Mouse (Mus musculus) hindbrain, postnatal 0 days (tissue): ENCODE results near the gene Cyld. TPM values are rescaled to one million over a fixed set of nuclear protein-coding genes. Genes with fewer than 3 reads are reported as not detected.

Experiments used
- ATAC-seq: fragments of 200-750 bp; cut with Nextera tagmentation; 2 replicates; pipeline ENCODE4 v1.8.0; 2017; ENCODE audit warnings: mild to moderate bottlenecking, moderate TSS enrichment, moderate library complexity
- DNase-seq: peaks from one replicate; pipeline ENCODE4 v3.0.0-alpha.2; 2015; ENCODE audit warnings: low spot score
- H3K27ac ChIP-seq: fragments of 300-500 bp; sonication (generic); 2 replicates; pipeline ENCODE4 v1.5.1; 2014; ENCODE audit warnings: mild to moderate bottlenecking
- H3K27me3 ChIP-seq: fragments of 300-500 bp; sonication (generic); 2 replicates; pipeline ENCODE4 v1.6.1; 2014; ENCODE audit warnings: low read length, mixed read lengths; ENCODE audit not compliant: insufficient read depth
- H3K36me3 ChIP-seq: fragments of 300-500 bp; sonication (generic); 2 replicates; pipeline ENCODE4 v1.6.1; 2014; ENCODE audit warnings: low read length, mixed read lengths; ENCODE audit not compliant: insufficient read depth
- H3K4me1 ChIP-seq: fragments of 300-500 bp; sonication (generic); 2 replicates; pipeline ENCODE4 v1.6.1; 2014; ENCODE audit warnings: antibody characterized with exemption, low read length, mixed read lengths; ENCODE audit not compliant: insufficient read depth
- H3K4me2 ChIP-seq: fragments of 300-500 bp; sonication (generic); 2 replicates; pipeline ENCODE4 v1.6.1; 2014; ENCODE audit warnings: low read depth, mild to moderate bottlenecking, low read length, moderate library complexity, mixed read lengths
- H3K4me3 ChIP-seq: fragments of 300-500 bp; sonication (generic); 2 replicates; pipeline ENCODE4 v1.5.1; 2014; ENCODE audit warnings: low read length
- H3K9ac ChIP-seq: fragments of 300-500 bp; sonication (generic); replicated peaks from 2 replicates; pipeline ENCODE4 v1.6.1; 2014; ENCODE audit warnings: mild to moderate bottlenecking, low read length, moderate library complexity, mixed read lengths
- H3K9me3 ChIP-seq: fragments of 300-500 bp; sonication (generic); 2 replicates; pipeline ENCODE4 v1.6.1; 2016; ENCODE audit warnings: low read length, mixed read lengths
- CTCF ChIP-seq: IDR thresholded peaks from 2 replicates; pipeline ENCODE4 v1.5.1; 2016; ENCODE audit warnings: antibody characterized with exemption, control low read depth, low read depth
- WGBS: fragments of 180-500 bp; shearing (Covaris S2); extraction: QIAGEN DNeasy Blood & Tissue Kit; methylation state at CpG from one replicate; pipeline ENCODE4 v1.1.7; 2014; 5-methylcytosine and 5-hydroxymethylcytosine counted together
- polyA plus RNA-seq: library from polyadenylated mRNA; unstranded; fragments of >200 nt; fragmentation: Nextera tagmentation; extraction: Ambion mirVana; gene quantifications from 2 replicates; pipeline ENCODE4 v1.2.1, GENCODE M21; 2015
- total RNA-seq: library from RNA; depleted of rRNA; stranded (reverse); fragments of >200 nt; gene quantifications from 2 replicates; pipeline ENCODE4 v1.2.3, GENCODE M21; 2014

The Cyld gene
- total and polyA plus RNA-seq, 2 experiments from 2014 or later = 11.0 to 13.1 TPM

DNA sequence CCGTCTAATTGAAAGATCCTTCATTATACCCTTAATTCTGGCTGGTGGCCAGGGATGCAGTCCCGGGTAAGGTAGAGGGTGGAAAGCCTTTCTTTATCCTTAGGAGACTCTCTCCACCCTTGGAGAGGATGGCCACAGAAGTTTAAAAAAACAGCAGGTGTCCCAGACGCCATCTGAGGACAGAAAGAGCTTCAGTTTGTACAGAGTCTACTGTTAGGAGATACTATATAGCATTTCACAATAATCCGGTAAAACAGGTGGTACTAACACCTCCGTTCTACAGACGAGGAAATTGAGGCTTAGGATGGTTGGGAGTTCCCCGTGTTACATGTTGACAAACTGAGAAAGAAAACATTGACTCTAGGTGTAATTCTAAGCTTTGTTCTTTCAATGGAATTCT lies 600 bp upstream of the Cyld start:
- DNase-seq (peak; percentile 5), ATAC-seq (peak; percentile 14; the same call in 1 of the 2 replicates)
- 15% methylated on average over 7 of the region's 7 CpGs for WGBS
- Histone ChIP-seq H3K4me2 (peak overlapping the region; percentile 70), H3K36me3 (no peaks in the 10 kb centered on the region), H3K4me1 (no peaks in the 10 kb centered on the region), H3K27ac (no peak overlapping the region), H3K27me3 (no peaks in the 10 kb centered on the region; the same call in 1 of the 2 replicates), H3K9ac (no peak overlapping the region), H3K9me3 (no peaks in the 10 kb centered on the region), H3K4me3 (peak overlapping the region; percentile 83)
- TF ChIP-seq CTCF = no peak

- WGBS = 13% methylated on average over 4 of the region's 4 CpGs
- no peaks in the 10 kb centered on the region for H3K27me3 ChIP-seq
- peak overlapping the region; percentile 83 for H3K27ac ChIP-seq
- peak overlapping the region; percentile 84 for H3K9ac ChIP-seq
- H3K4me3 ChIP-seq = peak overlapping the region; percentile 83
- no peaks in the 10 kb centered on the region for H3K9me3 ChIP-seq
- no peak for TF ChIP-seq CTCF
- peak overlapping the region; percentile 70 for H3K4me2 ChIP-seq
- no peaks in the 10 kb centered on the region for H3K36me3 ChIP-seq
- ATAC-seq (no peak), DNase-seq (no peak)
- no peaks in the 10 kb centered on the region for H3K4me1 ChIP-seq
Measured at GRCm38 (mm10) chr8:88697642-88698031, 809 bp downstream of the Cyld start.

GRCm38 (mm10) chr8:88698048-88698447 lies 1.2 kb downstream of the Cyld start:
- Histone ChIP-seq H3K9me3 (no peaks in the 10 kb centered on the region), H3K36me3 (no peaks in the 10 kb centered on the region), H3K4me2 (peak overlapping the region; percentile 70), H3K9ac (no peak overlapping the region), H3K4me3 (peak overlapping the region; percentile 83), H3K27ac (no peak overlapping the region), H3K4me1 (no peaks in the 10 kb centered on the region), H3K27me3 (no peaks in the 10 kb centered on the region)
- ATAC-seq (no peak), DNase-seq (no peak)
- 22% methylated on average over 2 of the region's 2 CpGs for WGBS
- TF ChIP-seq CTCF = no peak

- peak; percentile 67 for TF ChIP-seq CTCF
- no peak overlapping the region for H3K4me2 ChIP-seq
- H3K27ac ChIP-seq = no peak overlapping the region
- no peak for ATAC-seq
- H3K27me3 ChIP-seq = no peaks in the 10 kb centered on the region
- H3K9me3 ChIP-seq = no peaks in the 10 kb centered on the region
- no peak overlapping the region for H3K9ac ChIP-seq
- peak; percentile 57 for DNase-seq
- 22% methylated on average over 2 of the region's 2 CpGs for WGBS
- no peaks in the 10 kb centered on the region for H3K36me3 ChIP-seq
- H3K4me3 ChIP-seq = no peak overlapping the region
- H3K4me1 ChIP-seq = no peaks in the 10 kb centered on the region
Measured at GRCm38 (mm10) chr8:88701611-88702010, 4.8 kb downstream of the Cyld start.

DNA sequence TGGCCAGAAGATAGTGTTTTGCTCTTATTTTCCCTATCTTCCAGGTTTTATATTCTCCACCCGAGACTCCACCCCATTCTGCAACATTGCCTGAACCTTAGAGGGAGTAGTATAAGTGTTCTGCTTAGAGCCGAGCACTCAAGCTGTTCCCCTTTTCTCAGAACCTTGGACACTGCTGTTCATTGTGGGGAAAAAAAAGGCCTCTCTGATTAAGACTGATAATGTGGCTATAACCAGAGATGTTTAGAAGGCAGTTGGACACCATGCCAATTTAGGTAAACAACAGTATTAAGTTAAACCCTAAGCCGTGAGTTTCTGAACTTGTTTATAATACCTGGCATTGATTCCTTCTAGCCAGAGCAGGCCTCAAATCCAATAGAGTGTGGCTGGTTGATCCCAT lies 6.0 kb downstream of the Cyld start:
- no peak for ATAC-seq
- H3K36me3 ChIP-seq = no peaks in the 10 kb centered on the region
- no peaks in the 10 kb centered on the region for H3K4me1 ChIP-seq
- no peak for TF ChIP-seq CTCF
- WGBS = 90% methylated on average over 3 of the region's 3 CpGs
- no peak overlapping the region for H3K9ac ChIP-seq
- no peak overlapping the region for H3K27ac ChIP-seq
- DNase-seq = no peak
- H3K4me2 ChIP-seq = no peak overlapping the region
- H3K4me3 ChIP-seq = no peak overlapping the region
- H3K27me3 ChIP-seq = no peaks in the 10 kb centered on the region
- no peaks in the 10 kb centered on the region for H3K9me3 ChIP-seq

- no peaks in the 10 kb centered on the region for H3K4me1 ChIP-seq
- no peak overlapping the region for H3K4me2 ChIP-seq
- peaks cover 15% of the 10 kb centered on the region; the same call in 1 of the 2 replicates for H3K36me3 ChIP-seq
- DNase-seq (no peak), ATAC-seq (no peak)
- no peak for TF ChIP-seq CTCF
- H3K27me3 ChIP-seq = no peaks in the 10 kb centered on the region
- WGBS = 98% methylated on average over 2 of the region's 2 CpGs
- no peak overlapping the region for H3K9ac ChIP-seq
- H3K9me3 ChIP-seq = no peaks in the 10 kb centered on the region
- H3K4me3 ChIP-seq = no peak overlapping the region
- H3K27ac ChIP-seq = no peak overlapping the region
Measured at GRCm38 (mm10) chr8:88723256-88723963, 26.6 kb downstream of the Cyld start.

DNA sequence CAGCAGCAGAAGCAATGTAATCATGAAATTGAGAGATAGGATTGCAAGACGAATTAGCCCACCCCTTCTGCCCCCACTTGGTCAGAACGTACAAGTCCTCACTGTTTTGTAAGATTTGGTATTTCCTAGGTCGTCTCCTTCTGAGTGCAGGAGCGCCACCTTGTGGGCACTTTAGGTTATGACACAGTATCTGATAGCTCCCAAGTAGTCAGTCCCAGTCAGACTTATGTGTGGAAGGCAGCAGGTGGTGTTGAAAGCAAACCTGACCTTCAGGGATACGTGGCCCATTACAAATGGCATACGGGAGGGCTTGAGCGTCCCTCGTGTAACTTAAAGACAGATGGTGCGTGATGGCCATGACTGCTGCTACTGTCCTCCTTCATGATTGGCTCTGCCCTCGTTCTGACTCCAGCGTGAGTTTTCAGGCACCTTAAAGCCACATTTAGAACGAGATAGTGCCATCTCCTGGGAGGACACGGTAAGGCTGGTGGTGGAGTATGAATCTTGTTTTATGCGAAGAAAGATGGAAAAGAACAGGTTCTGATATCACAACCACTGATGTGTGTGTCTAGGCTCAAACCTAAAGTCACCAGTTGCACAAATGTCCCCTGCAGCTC lies 58.5 kb downstream of the Cyld start:
- peak; percentile 88 for TF ChIP-seq CTCF
- H3K36me3 ChIP-seq = no peaks in the 10 kb centered on the region
- no peaks in the 10 kb centered on the region for H3K9me3 ChIP-seq
- no peak overlapping the region for H3K9ac ChIP-seq
- ATAC-seq (peak; percentile 90), DNase-seq (peak; percentile 91)
- no peaks in the 10 kb centered on the region for H3K4me1 ChIP-seq
- no peaks in the 10 kb centered on the region for H3K27me3 ChIP-seq
- 2% methylated on average over 14 of the region's 14 CpGs for WGBS
- H3K27ac ChIP-seq = no peak overlapping the region
- H3K4me3 ChIP-seq = no peak overlapping the region
- H3K4me2 ChIP-seq = peak overlapping the region; percentile 42
